Mouse (Mus musculus): ENCODE data around the gene Itgb3. TPM values are rescaled to one million over a fixed set of nuclear protein-coding genes. Genes with fewer than 3 reads are reported as not detected.

Itgb3 gene
- polyA plus RNA-seq, 1 experiment from 2014 or later = 0.98 TPM

DNA sequence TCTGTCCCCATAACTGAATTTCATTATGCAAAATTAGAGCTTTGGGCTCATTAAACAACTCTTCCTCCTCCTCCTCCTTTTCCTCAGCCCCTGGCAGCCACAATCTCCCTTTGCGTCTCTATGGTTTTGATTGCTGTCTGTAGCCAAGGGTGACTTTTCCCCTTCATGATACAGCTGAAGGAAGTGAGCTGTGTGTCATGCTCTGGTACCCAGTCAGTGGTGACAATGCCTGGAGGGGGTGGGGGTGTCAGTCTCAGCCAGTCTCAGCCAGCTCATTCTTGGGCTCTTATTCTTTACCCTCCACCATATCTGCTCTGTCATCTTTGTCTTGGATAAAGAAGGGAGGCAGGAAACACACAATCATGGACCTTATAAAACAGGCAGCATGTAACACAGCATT is 23.5 kb downstream of the Itgb3 start:
- Histone ChIP-seq H3K27me3 (ENCODE audit: control insufficient read depth, insufficient read depth, low read length) (no peaks in the 10 kb centered on the region), H3K4me1 (replicated peaks; ENCODE audit: control insufficient read depth, insufficient read depth, low read length) (no peaks in the 10 kb centered on the region), H3K4me3 (ENCODE audit: low read depth, low read length) (no peak overlapping the region), H3K9ac (ENCODE audit: low read length) (no peak overlapping the region), H3K36me3 (ENCODE audit: control insufficient read depth, insufficient read depth, low read length) (no peaks in the 10 kb centered on the region), H3K27ac (ENCODE audit: low read depth, low read length) (no peak overlapping the region), H3K4me2 (ENCODE audit: low read depth, low read length, severe bottlenecking) (no peak overlapping the region), H3K9me3 (ENCODE audit: control insufficient read depth, low read length) (no peaks in the 10 kb centered on the region)
- WGBS = 80% methylated on average over 1 of the region's 1 CpGs
- ATAC-seq (replicated peaks; ENCODE audit: low FRiP score) = no peak
- DNase-seq (ENCODE audit: low spot score) = no peak

GRCm38 (mm10) chr11:104637010-104637409 is 29.2 kb downstream of the Itgb3 start:
- Histone ChIP-seq H3K36me3 (ENCODE audit: control insufficient read depth, insufficient read depth, low read length) (no peaks in the 10 kb centered on the region), H3K27ac (ENCODE audit: low read depth, low read length) (no peak overlapping the region), H3K4me1 (replicated peaks; ENCODE audit: control insufficient read depth, insufficient read depth, low read length) (no peaks in the 10 kb centered on the region), H3K9ac (ENCODE audit: low read length) (no peak overlapping the region), H3K4me2 (ENCODE audit: low read depth, low read length, severe bottlenecking) (no peak overlapping the region), H3K4me3 (ENCODE audit: low read depth, low read length) (no peak overlapping the region), H3K9me3 (ENCODE audit: control insufficient read depth, low read length) (no peaks in the 10 kb centered on the region), H3K27me3 (ENCODE audit: control insufficient read depth, insufficient read depth, low read length) (no peaks in the 10 kb centered on the region)
- DNase-seq (ENCODE audit: low spot score) (no peak), ATAC-seq (replicated peaks; ENCODE audit: low FRiP score) (no peak)
- WGBS = 97% methylated on average over 14 of the region's 14 CpGs

DNA sequence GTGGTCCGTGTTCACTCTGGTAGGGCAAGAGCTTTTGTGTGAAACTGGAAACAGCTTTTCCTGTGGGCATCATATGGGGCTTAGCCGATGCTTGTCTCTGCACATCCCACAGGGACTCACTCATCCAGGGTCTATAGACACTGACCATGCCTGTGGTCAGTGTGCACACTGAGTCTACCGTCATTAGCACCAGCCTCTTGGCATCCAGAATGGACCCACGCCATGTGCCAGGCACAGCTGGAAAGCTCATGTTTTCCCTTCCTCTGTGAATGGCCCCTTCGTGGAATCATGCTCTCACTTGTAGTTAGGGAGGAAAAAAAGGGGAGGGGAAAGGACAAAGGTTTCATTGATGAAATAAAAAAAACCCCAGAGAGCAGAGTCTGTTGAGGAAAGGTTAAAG is 30.2 kb downstream of the Itgb3 start:
- ATAC-seq (replicated peaks; ENCODE audit: low FRiP score) = no peak
- no peak for DNase-seq (ENCODE audit: low spot score)
- H3K4me3 ChIP-seq (ENCODE audit: low read depth, low read length) = no peak overlapping the region
- H3K9me3 ChIP-seq (ENCODE audit: control insufficient read depth, low read length) = no peaks in the 10 kb centered on the region
- 53% methylated on average over 5 of the region's 5 CpGs for WGBS
- H3K9ac ChIP-seq (ENCODE audit: low read length) = no peak overlapping the region
- H3K27ac ChIP-seq (ENCODE audit: low read depth, low read length) = no peak overlapping the region
- H3K4me2 ChIP-seq (ENCODE audit: low read depth, low read length, severe bottlenecking) = no peak overlapping the region
- H3K4me1 ChIP-seq (replicated peaks; ENCODE audit: control insufficient read depth, insufficient read depth, low read length) = no peaks in the 10 kb centered on the region
- H3K36me3 ChIP-seq (ENCODE audit: control insufficient read depth, insufficient read depth, low read length) = no peaks in the 10 kb centered on the region
- no peaks in the 10 kb centered on the region for H3K27me3 ChIP-seq (ENCODE audit: control insufficient read depth, insufficient read depth, low read length)

DNA sequence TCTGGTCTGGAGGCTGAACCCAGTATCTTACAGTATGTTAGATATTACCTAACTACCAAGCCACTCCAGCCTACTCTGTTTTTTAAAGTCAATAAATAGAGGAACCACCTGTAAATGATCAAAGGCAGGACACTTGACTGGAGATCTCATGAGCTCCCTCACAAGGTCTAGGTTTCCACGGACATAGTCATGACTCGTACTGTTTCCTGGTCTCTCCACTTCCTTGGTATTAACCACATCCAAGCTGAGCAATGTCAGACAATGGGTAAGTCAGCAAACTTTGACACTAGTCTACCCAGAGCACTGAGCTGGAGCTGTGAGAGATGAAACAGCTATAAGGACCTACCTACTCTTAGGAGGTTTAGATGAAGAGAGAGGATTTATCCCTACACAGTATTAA is 31.1 kb downstream of the Itgb3 start:
- 86% methylated on average over 2 of the region's 2 CpGs for WGBS

GRCm38 (mm10) chr11:104639634-104640033 is 31.8 kb downstream of the Itgb3 start:
- 88% methylated on average over 9 of the region's 9 CpGs for WGBS
- DNase-seq (ENCODE audit: low spot score) (no peak), ATAC-seq (replicated peaks; ENCODE audit: low FRiP score) (no peak)
- Histone ChIP-seq H3K27ac (ENCODE audit: low read depth, low read length) (no peak overlapping the region), H3K36me3 (ENCODE audit: control insufficient read depth, insufficient read depth, low read length) (no peaks in the 10 kb centered on the region), H3K4me2 (ENCODE audit: low read depth, low read length, severe bottlenecking) (no peak overlapping the region), H3K4me3 (ENCODE audit: low read depth, low read length) (no peak overlapping the region), H3K27me3 (ENCODE audit: control insufficient read depth, insufficient read depth, low read length) (no peaks in the 10 kb centered on the region), H3K9me3 (ENCODE audit: control insufficient read depth, low read length) (no peaks in the 10 kb centered on the region), H3K9ac (ENCODE audit: low read length) (no peak overlapping the region), H3K4me1 (replicated peaks; ENCODE audit: control insufficient read depth, insufficient read depth, low read length) (no peaks in the 10 kb centered on the region)

More for the DNA sequence above, 31.1 kb downstream of the Itgb3 start:
- Histone ChIP-seq H3K27me3 (ENCODE audit: control insufficient read depth, insufficient read depth, low read length) (no peaks in the 10 kb centered on the region), H3K9me3 (ENCODE audit: control insufficient read depth, low read length) (no peaks in the 10 kb centered on the region), H3K9ac (ENCODE audit: low read length) (no peak overlapping the region), H3K36me3 (ENCODE audit: control insufficient read depth, insufficient read depth, low read length) (no peaks in the 10 kb centered on the region), H3K4me1 (replicated peaks; ENCODE audit: control insufficient read depth, insufficient read depth, low read length) (no peaks in the 10 kb centered on the region), H3K4me2 (ENCODE audit: low read depth, low read length, severe bottlenecking) (no peak overlapping the region), H3K4me3 (ENCODE audit: low read depth, low read length) (no peak overlapping the region), H3K27ac (ENCODE audit: low read depth, low read length) (no peak overlapping the region)
- DNase-seq (ENCODE audit: low spot score) (no peak), ATAC-seq (replicated peaks; ENCODE audit: low FRiP score) (no peak)

GRCm38 (mm10) chr11:104640894-104641293 is 33.1 kb downstream of the Itgb3 start:
- H3K4me3 ChIP-seq (ENCODE audit: low read depth, low read length) = no peak overlapping the region
- WGBS = 84% methylated on average over 10 of the region's 10 CpGs
- no peak overlapping the region for H3K9ac ChIP-seq (ENCODE audit: low read length)
- H3K9me3 ChIP-seq (ENCODE audit: control insufficient read depth, low read length) = no peaks in the 10 kb centered on the region
- DNase-seq (ENCODE audit: low spot score) (no peak), ATAC-seq (replicated peaks; ENCODE audit: low FRiP score) (no peak)
- H3K27ac ChIP-seq (ENCODE audit: low read depth, low read length) = no peak overlapping the region
- H3K36me3 ChIP-seq (ENCODE audit: control insufficient read depth, insufficient read depth, low read length) = no peaks in the 10 kb centered on the region
- no peak overlapping the region for H3K4me2 ChIP-seq (ENCODE audit: low read depth, low read length, severe bottlenecking)
- H3K4me1 ChIP-seq (replicated peaks; ENCODE audit: control insufficient read depth, insufficient read depth, low read length) = no peaks in the 10 kb centered on the region
- H3K27me3 ChIP-seq (ENCODE audit: control insufficient read depth, insufficient read depth, low read length) = no peaks in the 10 kb centered on the region

- 85% methylated on average over 4 of the region's 4 CpGs for WGBS
- Histone ChIP-seq H3K4me3 (ENCODE audit: low read depth, low read length) (no peak overlapping the region), H3K9me3 (ENCODE audit: control insufficient read depth, low read length) (no peaks in the 10 kb centered on the region), H3K27ac (ENCODE audit: low read depth, low read length) (no peak overlapping the region), H3K36me3 (ENCODE audit: control insufficient read depth, insufficient read depth, low read length) (no peaks in the 10 kb centered on the region), H3K27me3 (ENCODE audit: control insufficient read depth, insufficient read depth, low read length) (no peaks in the 10 kb centered on the region), H3K9ac (ENCODE audit: low read length) (no peak overlapping the region), H3K4me2 (ENCODE audit: low read depth, low read length, severe bottlenecking) (no peak overlapping the region), H3K4me1 (replicated peaks; ENCODE audit: control insufficient read depth, insufficient read depth, low read length) (no peaks in the 10 kb centered on the region)
- DNase-seq (ENCODE audit: low spot score) = no peak
- no peak for ATAC-seq (replicated peaks; ENCODE audit: low FRiP score)
These were observed 35.4 kb downstream of the Itgb3 start for GRCm38 (mm10) chr11:104643236-104643635.

GRCm38 (mm10) chr11:104645402-104645801 is 37.6 kb downstream of the Itgb3 start:
- H3K36me3 ChIP-seq (ENCODE audit: control insufficient read depth, insufficient read depth, low read length) = no peaks in the 10 kb centered on the region
- H3K4me3 ChIP-seq (ENCODE audit: low read depth, low read length) = no peak overlapping the region
- 92% methylated on average over 6 of the region's 6 CpGs for WGBS
- H3K4me1 ChIP-seq (replicated peaks; ENCODE audit: control insufficient read depth, insufficient read depth, low read length) = no peaks in the 10 kb centered on the region
- DNase-seq (ENCODE audit: low spot score) = no peak
- H3K9ac ChIP-seq (ENCODE audit: low read length) = no peak overlapping the region
- no peaks in the 10 kb centered on the region for H3K9me3 ChIP-seq (ENCODE audit: control insufficient read depth, low read length)
- no peak overlapping the region for H3K27ac ChIP-seq (ENCODE audit: low read depth, low read length)
- no peaks in the 10 kb centered on the region for H3K27me3 ChIP-seq (ENCODE audit: control insufficient read depth, insufficient read depth, low read length)
- H3K4me2 ChIP-seq (ENCODE audit: low read depth, low read length, severe bottlenecking) = no peak overlapping the region
- no peak for ATAC-seq (replicated peaks; ENCODE audit: low FRiP score)

GRCm38 (mm10) chr11:104646173-104646572 is 38.4 kb downstream of the Itgb3 start:
- no peak overlapping the region for H3K4me2 ChIP-seq (ENCODE audit: low read depth, low read length, severe bottlenecking)
- no peaks in the 10 kb centered on the region for H3K4me1 ChIP-seq (replicated peaks; ENCODE audit: control insufficient read depth, insufficient read depth, low read length)
- ATAC-seq (replicated peaks; ENCODE audit: low FRiP score) (no peak), DNase-seq (ENCODE audit: low spot score) (no peak)
- no peaks in the 10 kb centered on the region for H3K9me3 ChIP-seq (ENCODE audit: control insufficient read depth, low read length)
- WGBS = 86% methylated on average over 4 of the region's 4 CpGs
- no peak overlapping the region for H3K4me3 ChIP-seq (ENCODE audit: low read depth, low read length)
- no peak overlapping the region for H3K27ac ChIP-seq (ENCODE audit: low read depth, low read length)
- H3K36me3 ChIP-seq (ENCODE audit: control insufficient read depth, insufficient read depth, low read length) = no peaks in the 10 kb centered on the region
- H3K27me3 ChIP-seq (ENCODE audit: control insufficient read depth, insufficient read depth, low read length) = no peaks in the 10 kb centered on the region
- H3K9ac ChIP-seq (ENCODE audit: low read length) = no peak overlapping the region
